In the genomic region with DNA sequence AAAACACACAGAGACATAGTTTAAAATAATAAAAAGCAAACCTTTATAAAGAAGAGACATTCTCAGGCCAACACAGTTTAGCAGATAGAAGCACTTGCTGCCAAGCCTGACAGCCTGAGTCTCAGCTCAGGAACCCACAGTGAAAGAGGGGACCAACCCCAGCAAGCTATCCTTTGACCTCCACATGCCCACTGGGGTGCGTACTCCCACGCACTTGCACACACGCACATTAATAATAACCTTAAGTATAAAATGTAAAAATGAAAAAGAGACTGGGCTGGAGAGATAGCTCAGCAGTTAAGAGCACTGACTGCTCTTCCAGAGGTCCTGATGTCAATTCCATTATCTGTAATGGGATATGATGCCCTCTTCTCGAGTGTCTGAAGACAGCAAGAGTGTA, we compare ENCODE assay signal across 12 mouse cellular contexts. TPM values are rescaled to one million over a fixed set of nuclear protein-coding genes. Genes with fewer than 3 reads are reported as not detected.
"Had no signal": no experiment of that assay in that cellular context is flagged by ENCODE, and none has a peak within 500 bp of the region (broad histone marks: within the 10 kb centered on the region; RNA-seq: fewer than 3 reads in every experiment).

No protein-coding gene starts in this region.

RNA-seq across cellular contexts. Expression of gene Zfp978, which starts 13.8 kb away (rescaled TPM):
- total RNA-seq: megakaryocyte, adult 5-6 weeks; megakaryocyte-erythroid progenitor cell, adult 5-6 weeks; midbrain, postnatal 0 days; monocyte, adult 5-6 weeks had no signal
- polyA plus RNA-seq: midbrain, embryonic 15.5 days; midbrain, postnatal 0 days; neural tube, embryonic 13.5 days; neural tube, embryonic 15.5 days; small intestine, adult 2 months; stomach, embryonic 16.5 days; urinary bladder, adult 2 months had no signal

RNA-seq across cellular contexts. Expression of gene Zfp988, which starts 41.8 kb away (rescaled TPM):
- total RNA-seq: megakaryocyte, adult 5-6 weeks; midbrain, postnatal 0 days; monocyte, adult 5-6 weeks had no signal
- polyA plus RNA-seq: liver, embryonic 16.5 days; midbrain, embryonic 13.5 days; small intestine, adult 2 months had no signal
